9 mouse cellular contexts compared by ENCODE assay signal in genomic region chr5:73359752-73360141, GRCm38 (mm10). TPM values are rescaled to one million over a fixed set of nuclear protein-coding genes. Genes with fewer than 3 reads are reported as not detected.
DNase-seq lines count a peak whose midpoint lies in the region; ATAC-seq and TF ChIP-seq lines count a peak whose summit lies in the region.
"Had no signal": no experiment of that assay in that cellular context is flagged by ENCODE, and none has a peak within 500 bp of the region (broad histone marks: within the 10 kb centered on the region; RNA-seq: fewer than 3 reads in every experiment).

No protein-coding gene starts in this region.

- no peaks in the 10 kb centered on the region for H3K4me1 ChIP-seq in lung, postnatal 0 days (ENCODE audit: insufficient read depth, low read depth, low read length)
- peaks cover 21% of the 10 kb centered on the region; the same call in 1 of the 2 replicates for H3K4me1 ChIP-seq in small intestine, adult 2 months (ENCODE audit: control insufficient read depth, insufficient read depth, insufficient read length, low read length)

- no peak for DNase-seq in lung, postnatal 0 days (ENCODE audit: low spot score)
- no peak for DNase-seq in lung, postnatal 14 days
- DNase-seq in frontal cortex, adult 2 months (ENCODE audit: extremely low spot score in 1 of 2, low spot score in 1 of 2), result peak; percentile 77 to 84
- DNase-seq in left cerebral cortex, postnatal 36 days (ENCODE audit: low spot score in 2 of 2), result peak; percentile 79 to 87
- DNase-seq in ovary, adult 18-20 months (ENCODE audit: low spot score), result no peak
- DNase-seq in thymus, postnatal 10 days (ENCODE audit: low spot score in 2 of 2), result no peak
- no peak for DNase-seq in c-Kit-positive CD71-positive TER-119-positive erythroid progenitor cells, embryonic 14.5 days (ENCODE audit: low spot score)

- peak overlapping the region; percentile 17; the same call in 1 of the 2 replicates for H3K4me2 ChIP-seq in lung, postnatal 0 days (replicated peaks; ENCODE audit: low read depth, low read length)

- 41% methylated on average over 12 of the region's 12 CpGs for WGBS in lung, postnatal 0 days
- WGBS in small intestine, adult 2 months, result 7% methylated on average over 12 of the region's 12 CpGs

- ATAC-seq in lung, postnatal 0 days, result no peak

- intact Hi-C loops in left cerebral cortex, postnatal 36 days (cut with DNase I), result loop anchor here (2.0 kb wide), 1 partner anchor 15 kb away; no protein-coding TSS in a partner anchor

- TF ChIP-seq CTCF in lung, postnatal 0 days (IDR thresholded peaks at IDR 0.05), result no peak
- no peak for TF ChIP-seq CTCF in small intestine, adult 2 months (IDR thresholded peaks at IDR 0.05; ENCODE audit: extremely low read depth, insufficient read length, insufficient replicate concordance, low read depth, low read length)

- TF ChIP-seq EP300 in lung, postnatal 0 days (IDR thresholded peaks at IDR 0.05), result no peak

- H3K4me3 ChIP-seq in lung, postnatal 0 days (ENCODE audit: low read depth, low read length), result no peak overlapping the region
- H3K4me3 ChIP-seq in small intestine, adult 2 months (ENCODE audit: low read depth, low read length), result peak overlapping the region; percentile 53
- H3K4me3 ChIP-seq: megakaryocyte, embryonic 14.5 days had no signal

- H3K27ac ChIP-seq in lung, postnatal 0 days (ENCODE audit: low read length), result no peak overlapping the region
- peak overlapping the region; percentile 99 for H3K27ac ChIP-seq in small intestine, adult 2 months (ENCODE audit: insufficient read depth, low read depth, low read length)

- H3K9me3 ChIP-seq in lung, postnatal 0 days (ENCODE audit: low read length), result no peaks in the 10 kb centered on the region
- H3K9me3 ChIP-seq: megakaryocyte, embryonic 14.5 days had no signal

- no peak overlapping the region for H3K9ac ChIP-seq in lung, postnatal 0 days (replicated peaks; ENCODE audit: low read depth)

- no peaks in the 10 kb centered on the region for H3K27me3 ChIP-seq in lung, postnatal 0 days (replicated peaks; ENCODE audit: insufficient read depth, low read length)
- H3K27me3 ChIP-seq in small intestine, adult 2 months (ENCODE audit: control insufficient read depth, insufficient read depth, low read length), result no peaks in the 10 kb centered on the region

- peak; percentile 50; the same call in 1 of the 2 replicates for TF ChIP-seq POLR2A in small intestine, adult 2 months (IDR thresholded peaks at IDR 0.05; ENCODE audit: low read depth, low read length)

- H3K36me3 ChIP-seq in lung, postnatal 0 days (ENCODE audit: insufficient read depth, low read length), result no peaks in the 10 kb centered on the region
- H3K36me3 ChIP-seq in small intestine, adult 2 months (ENCODE audit: control insufficient read depth, insufficient read depth, low read length), result no peaks in the 10 kb centered on the region

RNA-seq across cellular contexts. Expression of gene Ociad2, which starts 18.9 kb away (rescaled TPM):
- polyA plus RNA-seq in lung, postnatal 0 days (2015; fragmentation: Nextera tagmentation; extraction: Ambion mirVana), result 35.9 and 47.2 TPM in 2 replicates
- 73.6 and 83.4 TPM in 2 replicates for polyA plus RNA-seq in frontal cortex, adult 2 months (2012; rRNA removed)
- 100 to 1,000 TPM; 110 to 119 TPM for total RNA-seq in left cerebral cortex, postnatal 36 days (2021)
- 10.6 and 12.7 TPM in 2 replicates for polyA plus RNA-seq in small intestine, adult 2 months (2012; rRNA removed)

RNA-seq across cellular contexts. Expression of gene Cwh43, which starts 46.1 kb away (rescaled TPM):
- 0.08 TPM in 1 of 2 replicates, not detected in the other for polyA plus RNA-seq in lung, postnatal 0 days (2015; fragmentation: Nextera tagmentation; extraction: Ambion mirVana)
- 3.0 and 4.9 TPM in 2 replicates for polyA plus RNA-seq in frontal cortex, adult 2 months (2012; rRNA removed)
- 1 to 10 TPM; 1.7 to 2.1 TPM for total RNA-seq in left cerebral cortex, postnatal 36 days (2021)
- polyA plus RNA-seq in small intestine, adult 2 months (2012; rRNA removed), result 0.32 and 6.7 TPM in 2 replicates

Comparison
In these comparisons a context has a peak if more than half of its experiments do, and no peak if none do; other contexts are left out.
1. DNase-seq: peak in frontal cortex, adult 2 months (2 of 2) and left cerebral cortex, postnatal 36 days (2 of 2); none in lung, postnatal 0 days (single experiment), lung, postnatal 14 days (single experiment), ovary, adult 18-20 months (single experiment), thymus, postnatal 10 days (0 of 2) and c-Kit-positive CD71-positive TER-119-positive erythroid progenitor cells, embryonic 14.5 days (single experiment).